Mouse (Mus musculus): ENCODE data around the gene Cactin.
A peak's percentile ranks its signal among the peaks of the same experiment; 100 is the strongest.

The Cactin gene

GRCm38 (mm10) chr10:81319741-81320549 lies 958 bp upstream of the Cactin start:
- no peak for DNase-seq

- no peak for DNase-seq
Measured at GRCm38 (mm10) chr10:81321436-81321835, 533 bp downstream of the Cactin start.

- no peak for DNase-seq
Measured at GRCm38 (mm10) chr10:81322444-81322843, 1.5 kb downstream of the Cactin start.

DNA sequence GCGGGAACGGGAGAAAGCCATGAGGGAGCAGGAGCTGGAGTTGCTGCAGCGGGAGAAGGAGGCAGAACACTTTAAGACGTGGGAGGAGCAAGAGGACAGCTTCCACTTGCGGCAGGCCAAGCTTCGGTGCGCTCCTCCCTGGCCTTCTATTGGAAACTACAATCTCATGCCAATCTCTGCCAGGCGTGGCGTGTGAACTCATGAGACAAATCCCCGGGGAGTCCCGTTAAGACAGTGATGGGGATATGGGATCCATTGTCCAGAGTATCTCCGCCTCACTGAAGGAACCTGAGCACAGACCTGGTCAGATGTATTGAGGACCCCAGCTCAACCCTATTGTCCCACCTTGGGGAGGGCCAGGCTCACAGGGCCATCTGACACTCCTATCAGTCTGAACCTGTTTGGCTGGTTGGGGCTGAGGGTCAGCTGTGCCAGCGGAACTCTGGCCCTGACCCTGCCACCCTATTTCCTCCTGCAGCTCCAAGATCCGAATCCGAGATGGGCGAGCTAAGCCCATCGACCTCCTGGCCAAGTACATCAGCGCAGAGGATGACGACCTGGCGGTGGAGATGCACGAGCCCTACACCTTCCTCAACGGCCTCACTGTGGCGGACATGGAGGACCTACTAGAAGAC lies 2.4 kb downstream of the Cactin start:
- DNase-seq: no peak

DNA sequence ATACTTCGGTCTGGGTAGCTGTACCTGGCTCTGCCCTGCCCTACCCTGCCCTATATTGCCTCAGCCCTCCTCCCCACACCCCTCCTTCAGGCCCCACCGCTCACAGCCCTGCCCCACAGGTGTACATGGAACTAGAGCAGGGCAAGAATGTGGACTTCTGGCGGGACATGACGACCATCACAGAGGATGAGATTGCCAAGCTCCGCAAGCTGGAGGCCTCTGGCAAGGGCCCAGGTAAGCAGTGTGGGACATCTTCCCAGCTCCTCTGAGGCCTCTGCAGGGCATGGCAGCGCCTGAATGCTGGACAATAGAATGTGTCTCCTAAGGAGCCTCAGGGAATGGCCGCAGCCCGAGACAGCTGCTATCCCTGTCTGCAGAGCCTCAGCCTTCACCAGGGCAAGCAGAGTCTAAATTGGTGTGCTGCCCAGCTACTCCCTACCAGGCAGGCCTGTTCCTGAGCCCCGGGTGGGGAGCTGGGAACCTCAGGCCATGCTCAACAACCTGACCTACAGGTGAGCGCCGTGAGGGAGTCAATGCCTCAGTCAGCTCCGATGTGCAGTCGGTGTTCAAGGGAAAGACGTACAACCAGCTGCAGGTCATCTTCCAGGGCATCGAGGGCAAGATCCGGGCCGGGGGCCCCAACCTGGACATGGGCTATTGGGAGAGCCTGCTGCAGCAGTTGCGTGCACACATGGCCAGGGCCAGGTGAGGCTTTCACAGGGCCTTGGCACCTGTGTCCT lies 3.1 kb downstream of the Cactin start:
- DNase-seq: no peak

- no peak for DNase-seq
Measured at GRCm38 (mm10) chr10:81325176-81325575, 4.3 kb downstream of the Cactin start.

- no peak for DNase-seq
Measured at GRCm38 (mm10) chr10:81325781-81326180, 4.9 kb downstream of the Cactin start.

- DNase-seq: peak; percentile 52
Measured at GRCm38 (mm10) chr10:81326858-81327257, 6.0 kb downstream of the Cactin start.

GRCm38 (mm10) chr10:81327959-81328358 lies 7.1 kb downstream of the Cactin start:
- DNase-seq: peak; percentile 35

DNA sequence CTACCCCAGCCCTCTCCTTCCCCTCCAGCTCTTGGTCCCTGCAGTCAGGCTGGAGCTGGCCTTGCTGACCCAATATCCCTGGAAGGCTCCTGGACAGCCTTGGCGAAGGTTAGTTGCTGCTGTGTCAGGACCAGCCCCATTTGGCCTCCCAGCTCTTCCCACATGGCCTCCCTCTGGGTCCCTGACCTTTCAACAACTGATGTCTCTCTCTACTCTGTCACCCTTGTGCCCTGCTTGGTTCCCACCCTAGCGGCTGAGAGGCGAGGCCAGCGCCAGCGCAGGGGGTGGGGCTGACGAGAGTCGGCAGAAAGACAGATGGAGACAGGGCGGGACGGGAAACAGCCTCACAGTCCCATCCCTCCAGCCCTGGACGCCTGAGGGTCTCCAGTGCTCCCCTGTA lies 7.5 kb downstream of the Cactin start, which contains the start of gene Tbxa2r:
Tbxa2r (plus strand) TSS at position 346 of the 400 bp plus-strand sequence.
- DNase-seq: peak; percentile 56

DNA sequence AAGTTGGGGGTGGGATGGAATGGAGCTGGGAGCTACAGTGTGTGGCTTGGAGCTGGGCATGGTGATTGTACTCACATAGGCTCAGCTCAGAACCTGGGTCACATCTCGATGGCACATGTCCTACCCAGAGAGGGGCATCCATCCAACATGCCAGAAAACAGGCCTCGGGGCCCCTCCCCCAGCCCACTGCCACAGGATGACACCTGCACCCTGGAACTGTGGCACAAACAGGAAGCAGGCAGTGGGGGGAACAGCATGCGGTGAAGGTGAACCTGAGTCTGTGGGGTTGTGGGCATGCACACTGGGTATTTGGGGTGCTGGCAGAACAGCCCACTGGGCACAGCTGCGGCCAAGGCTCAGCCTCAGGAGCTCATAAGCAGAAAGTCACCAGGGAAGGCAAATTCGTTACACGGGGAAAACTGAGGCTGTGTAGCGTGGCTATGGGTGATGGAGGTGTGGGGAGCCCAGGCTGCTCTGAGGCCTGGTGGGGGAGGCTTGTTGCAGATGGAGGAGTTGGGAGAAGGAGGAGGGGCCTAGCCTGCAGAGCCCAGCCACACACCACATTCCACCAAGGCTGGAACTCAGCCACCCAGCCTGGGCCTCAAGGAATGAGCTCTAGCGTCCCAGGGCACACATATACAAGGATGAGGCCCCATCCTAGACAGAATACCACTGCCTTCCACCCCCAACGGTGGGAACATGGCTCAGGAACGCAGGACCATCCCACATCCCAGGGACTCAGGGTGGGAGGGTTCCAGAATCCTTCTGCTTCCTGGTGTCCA lies 8.5 kb downstream of the Cactin start:
- DNase-seq: no peak

GRCm38 (mm10) chr10:81330007-81330406 lies 9.1 kb downstream of the Cactin start:
- peak; percentile 39 for DNase-seq

GRCm38 (mm10) chr10:81332277-81332676 lies 11.4 kb downstream of the Cactin start:
- no peak for DNase-seq

GRCm38 (mm10) chr10:81334324-81334723 lies 13.4 kb downstream of the Cactin start:
- no peak for DNase-seq

DNA sequence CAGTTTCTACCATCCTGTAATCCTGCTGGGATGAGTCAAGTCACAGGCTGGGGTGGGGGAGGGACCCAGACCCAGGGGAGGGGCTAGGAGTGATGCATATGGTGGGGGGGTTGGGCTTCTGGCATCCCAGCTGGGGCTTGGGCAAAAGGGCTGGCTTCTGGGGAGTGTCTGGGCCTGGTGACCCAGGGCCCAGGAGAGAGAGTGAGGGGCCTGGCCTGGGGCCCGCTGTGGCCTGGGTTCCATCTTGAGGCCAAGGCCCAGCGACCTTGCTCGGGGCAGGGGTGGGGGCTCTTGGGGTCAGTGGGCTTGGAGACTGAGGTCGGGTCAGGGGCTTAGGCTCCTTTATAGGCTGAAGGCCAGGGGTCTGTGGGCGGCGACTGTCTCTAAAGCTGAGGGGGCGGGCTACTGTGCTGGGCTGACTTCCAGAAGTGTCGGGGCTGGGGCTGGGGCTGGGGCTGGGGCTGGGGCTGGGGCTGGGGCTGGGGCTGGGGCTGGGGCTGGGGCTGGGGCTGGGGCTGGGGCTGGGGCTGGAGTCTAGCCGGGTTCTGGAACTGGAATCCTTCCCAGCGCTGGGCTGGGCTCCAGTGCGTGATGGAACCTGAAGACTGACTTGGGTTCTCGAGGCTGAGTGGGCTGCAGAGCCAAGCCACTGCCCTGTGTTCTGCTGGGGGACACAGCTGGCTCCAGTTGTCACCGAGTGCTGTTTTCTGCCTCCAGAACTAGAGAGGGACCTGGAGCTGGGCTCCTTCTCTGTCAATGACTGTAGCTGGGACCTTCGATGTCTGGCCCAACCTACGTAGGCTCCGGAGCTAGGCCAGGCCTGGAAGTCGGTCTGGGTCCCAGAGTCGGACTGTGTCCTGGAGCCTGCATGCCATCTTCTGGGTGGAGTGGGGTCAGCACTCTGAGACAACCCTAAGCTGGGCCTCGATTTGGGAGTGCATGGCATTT lies 14.8 kb downstream of the Cactin start:
- DNase-seq: no peak

GRCm38 (mm10) chr10:81336558-81336957 lies 15.7 kb downstream of the Cactin start:
- DNase-seq: no peak

- no peak for DNase-seq
Measured at GRCm38 (mm10) chr10:81340551-81341332, 19.8 kb downstream of the Cactin start.

DNA sequence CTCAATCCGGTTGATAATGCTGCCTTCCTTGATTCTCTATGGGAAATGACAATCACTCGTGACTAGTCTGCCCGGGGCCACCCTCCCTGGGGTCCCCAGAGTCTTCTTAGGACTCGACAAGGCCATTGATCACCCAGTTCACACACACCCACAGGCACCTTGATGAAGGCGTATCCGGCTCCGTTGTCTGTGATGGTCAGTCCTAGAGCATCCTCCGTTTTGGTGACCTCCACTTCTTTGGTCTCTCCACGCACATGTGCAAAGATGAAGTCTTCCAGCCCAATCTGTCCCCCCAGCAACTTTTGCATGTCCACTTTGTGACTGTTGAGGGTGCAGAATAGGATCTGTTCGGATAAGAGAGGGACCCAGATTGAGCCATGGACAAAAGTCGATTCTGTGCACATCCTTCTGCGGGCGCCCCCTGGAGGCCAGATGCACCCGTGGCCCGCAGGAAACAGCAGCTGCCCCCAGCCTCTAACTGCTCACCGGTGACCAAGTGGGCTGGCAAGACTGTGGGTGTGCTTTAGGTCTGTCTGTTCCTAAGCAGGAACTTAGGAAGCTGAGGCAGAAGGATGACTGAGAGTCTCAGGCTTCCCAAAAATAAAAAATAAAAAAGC lies 20.5 kb downstream of the Cactin start:
- DNase-seq: peak; percentile 81

GRCm38 (mm10) chr10:81342686-81343505 lies 22.0 kb downstream of the Cactin start, which contains the start of gene Gipc3:
TSS of gene Gipc3 (minus strand) at chr10:81343266.
- DNase-seq: no peak

Data from kidney, adult 18-20 months (tissue).